Mouse (Mus musculus) cerebellum, adult 2 months (tissue): Measurements from ENCODE around the gene Slc27a1.

ENCODE experiments used
- CTCF ChIP-seq: fragments of 200-500 bp; IDR thresholded peaks from 2 replicates; pipeline ENCODE4 v1.5.1; 2011; ENCODE audit warnings: low read depth, mild to moderate bottlenecking, control low read depth, low read length, moderate library complexity, borderline replicate concordance; ENCODE audit not compliant: insufficient read depth
- POLR2A ChIP-seq: fragments of 200-500 bp; IDR thresholded peaks from 2 replicates; pipeline ENCODE4 v1.6.1; 2011; ENCODE audit warnings: low read length, control low read depth, borderline replicate concordance; ENCODE audit not compliant: insufficient read depth

DNA sequence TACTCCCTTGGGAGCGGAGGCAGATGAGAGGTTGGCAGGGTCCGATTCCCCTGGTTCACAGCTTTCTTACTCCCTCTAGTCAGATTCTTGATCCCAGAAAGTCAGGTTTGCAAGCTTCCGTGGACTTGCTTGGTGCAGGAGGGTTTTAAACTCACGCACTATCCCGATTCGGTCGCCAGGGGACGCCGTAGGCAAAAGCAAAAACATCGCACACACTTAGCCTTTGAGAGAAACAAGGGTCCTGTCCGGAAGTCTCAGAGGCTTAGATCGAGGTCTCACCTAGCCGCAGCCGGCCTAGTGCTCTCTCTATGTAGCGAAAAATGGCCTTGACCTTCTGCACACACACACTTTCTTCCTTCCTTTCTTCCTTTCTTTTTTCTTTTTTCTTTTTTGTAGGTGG lies 7.3 kb upstream of the Slc27a1 start:
- TF ChIP-seq CTCF (peak; percentile 94), POLR2A (no peak)
